Mouse (Mus musculus): ENCODE measurements around the gene Sorcs2.

Sorcs2 gene

DNA sequence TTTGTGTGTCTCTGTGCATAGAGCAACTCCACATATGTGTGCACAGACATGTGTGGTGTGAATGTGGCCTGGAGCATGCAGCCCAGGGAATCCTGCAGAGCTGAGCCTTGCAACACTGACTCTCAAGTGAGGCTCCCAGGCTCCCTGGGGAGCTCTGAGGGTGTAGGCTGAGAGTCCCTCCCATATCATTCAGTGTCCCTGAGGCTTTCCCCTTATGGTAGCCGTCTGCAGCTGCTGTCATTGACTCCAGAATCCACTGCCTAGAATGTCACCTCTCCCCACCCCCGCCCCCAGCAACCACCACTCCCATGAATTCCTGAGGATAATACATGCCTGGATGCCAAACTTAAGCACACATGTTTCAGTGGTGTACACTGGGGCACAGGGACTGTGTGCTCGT is 269.4 kb downstream of the Sorcs2 start:
- DNase-seq (ENCODE audit: low spot score): no peak

GRCm38 (mm10) chr5:36124993-36125392 is 272.9 kb downstream of the Sorcs2 start:
- no peak for DNase-seq (ENCODE audit: low spot score)

- DNase-seq (ENCODE audit: low spot score): no peak
Observed at GRCm38 (mm10) chr5:36122987-36123386, 275.0 kb downstream of the Sorcs2 start.

GRCm38 (mm10) chr5:36120931-36121341 is 277.0 kb downstream of the Sorcs2 start:
- peak; percentile 78 for DNase-seq (ENCODE audit: low spot score)

DNA sequence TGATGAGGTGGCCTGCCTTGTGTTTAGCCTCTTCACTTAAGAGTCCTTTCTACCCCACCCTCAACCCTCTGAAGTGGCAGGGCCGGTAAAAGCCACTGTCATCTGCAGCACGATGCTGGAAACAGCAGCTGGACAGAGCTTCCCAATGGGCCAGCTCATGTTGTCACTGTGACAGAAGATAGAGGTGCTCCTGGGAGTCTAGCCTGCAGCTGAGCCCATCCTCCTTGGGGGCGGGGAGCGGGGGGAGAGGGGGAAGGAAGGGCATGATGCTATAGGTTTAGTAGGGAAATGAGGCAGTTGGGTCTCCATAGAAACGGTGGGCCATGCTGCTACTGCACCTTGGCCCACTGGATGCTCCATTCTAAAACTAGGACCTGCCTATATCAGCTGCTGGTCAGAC is 279.9 kb downstream of the Sorcs2 start:
- DNase-seq (ENCODE audit: low spot score): no peak

DNA sequence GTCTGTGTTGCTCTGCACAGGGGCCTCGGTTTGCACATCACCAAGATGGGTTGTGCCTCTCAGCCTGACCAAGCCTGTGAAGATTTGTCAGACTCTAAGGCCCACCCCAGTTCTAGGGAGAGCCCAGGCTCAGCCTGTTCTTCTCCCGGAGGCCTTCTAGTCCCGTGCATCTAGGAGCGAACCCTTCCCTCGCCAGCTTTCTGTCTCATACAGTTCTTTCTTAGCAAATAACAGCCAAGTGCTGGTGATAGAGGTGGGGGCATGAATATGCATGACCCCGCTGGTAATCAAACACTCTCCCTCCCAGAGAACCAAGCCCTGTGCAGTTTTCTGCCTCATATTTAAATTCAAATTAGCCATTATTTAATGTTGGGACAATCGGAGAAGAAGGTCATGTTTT is 282.4 kb downstream of the Sorcs2 start:
- no peak for DNase-seq (ENCODE audit: low spot score)

DNA sequence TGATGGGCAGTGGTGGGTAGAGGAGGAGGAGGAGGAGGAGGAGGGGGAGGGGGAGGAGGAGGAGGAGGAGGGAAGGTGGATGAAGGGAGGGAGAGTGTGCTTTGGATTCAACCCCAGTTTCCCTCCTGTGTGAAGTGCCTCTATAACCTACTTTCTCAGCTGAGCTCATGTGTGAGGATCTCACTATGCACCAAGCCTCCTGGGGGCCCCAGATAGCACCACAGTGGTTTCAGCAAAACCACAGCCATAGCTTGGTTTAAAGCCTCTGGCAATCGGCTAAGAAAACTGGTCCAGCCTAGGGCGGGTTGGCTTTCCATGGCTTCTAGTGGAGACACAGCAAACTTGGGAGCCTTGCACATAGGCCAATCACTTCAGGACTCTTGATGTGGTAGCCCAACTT is 284.2 kb downstream of the Sorcs2 start:
- DNase-seq (ENCODE audit: low spot score): no peak

GRCm38 (mm10) chr5:36112696-36113095 is 285.2 kb downstream of the Sorcs2 start:
- DNase-seq (ENCODE audit: low spot score): no peak

GRCm38 (mm10) chr5:36111516-36111915 is 286.4 kb downstream of the Sorcs2 start:
- DNase-seq (ENCODE audit: low spot score): no peak

- no peak for DNase-seq (ENCODE audit: low spot score)
Observed at GRCm38 (mm10) chr5:36108339-36108887, 289.5 kb downstream of the Sorcs2 start.

GRCm38 (mm10) chr5:36103483-36103882 is 294.5 kb downstream of the Sorcs2 start:
- DNase-seq (ENCODE audit: low spot score): no peak

DNA sequence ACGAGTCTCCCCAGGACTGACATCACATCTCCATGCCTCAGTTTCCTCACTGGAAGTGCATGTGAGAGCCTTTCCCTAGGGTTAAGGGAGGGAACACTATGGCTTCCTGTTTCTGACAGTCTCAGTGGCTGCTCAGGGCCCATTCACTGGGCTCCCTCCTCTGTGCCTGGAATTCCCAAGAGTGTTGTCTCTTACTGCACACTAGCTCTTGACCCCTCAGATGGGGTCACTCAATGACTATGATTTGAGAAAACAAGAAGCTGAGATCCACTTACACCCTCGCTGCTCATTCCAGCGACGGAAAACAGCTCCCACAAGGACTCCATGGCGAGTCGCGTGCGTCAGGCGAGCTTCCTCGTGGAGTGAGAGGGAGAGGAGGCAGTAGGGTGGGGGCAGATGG is 296.8 kb downstream of the Sorcs2 start:
- no peak for DNase-seq (ENCODE audit: low spot score)

DNA sequence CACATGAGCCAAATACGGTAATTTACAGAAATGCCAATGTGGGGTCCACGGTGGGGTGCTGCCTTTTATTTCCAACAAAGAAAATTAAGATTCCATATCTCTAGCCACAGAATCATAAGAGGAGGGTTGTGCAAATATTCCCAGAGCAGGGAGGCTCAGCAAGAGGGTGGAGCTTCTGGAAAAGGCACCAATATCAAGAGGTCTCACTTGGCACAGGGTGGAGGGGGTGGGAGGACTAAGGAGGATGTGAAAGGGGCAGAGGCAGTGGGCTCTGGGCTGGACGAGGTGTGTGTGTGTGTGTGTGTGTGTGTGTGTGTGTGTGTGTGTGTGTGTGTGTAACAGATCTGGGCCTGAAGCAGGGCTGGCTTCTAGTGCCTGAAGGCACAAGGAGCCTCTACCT is 297.5 kb downstream of the Sorcs2 start:
- DNase-seq (ENCODE audit: low spot score): no peak

DNA sequence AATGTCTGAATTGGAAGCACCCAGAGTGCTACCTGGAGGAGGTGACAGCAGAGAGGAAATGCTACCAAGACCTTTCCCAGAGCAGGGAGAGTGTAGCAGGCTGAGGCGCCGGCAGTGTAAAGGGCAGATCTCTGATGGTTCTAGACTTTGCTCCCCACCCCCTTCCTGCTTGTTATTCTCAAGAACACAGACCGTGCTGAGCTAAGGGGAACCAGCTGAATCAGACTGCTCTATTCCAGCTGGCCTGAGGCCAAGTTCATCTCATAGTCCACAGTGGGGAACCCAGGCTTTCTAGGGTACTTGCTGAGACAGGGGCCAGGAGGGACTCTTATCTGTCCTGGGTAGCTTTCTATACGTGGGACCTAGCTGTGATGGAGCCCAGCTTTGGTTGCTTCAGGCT is 298.3 kb downstream of the Sorcs2 start:
- DNase-seq (ENCODE audit: low spot score): no peak

- no peak for DNase-seq (ENCODE audit: low spot score)
Observed at GRCm38 (mm10) chr5:36096046-36096445, 301.9 kb downstream of the Sorcs2 start.

DNA sequence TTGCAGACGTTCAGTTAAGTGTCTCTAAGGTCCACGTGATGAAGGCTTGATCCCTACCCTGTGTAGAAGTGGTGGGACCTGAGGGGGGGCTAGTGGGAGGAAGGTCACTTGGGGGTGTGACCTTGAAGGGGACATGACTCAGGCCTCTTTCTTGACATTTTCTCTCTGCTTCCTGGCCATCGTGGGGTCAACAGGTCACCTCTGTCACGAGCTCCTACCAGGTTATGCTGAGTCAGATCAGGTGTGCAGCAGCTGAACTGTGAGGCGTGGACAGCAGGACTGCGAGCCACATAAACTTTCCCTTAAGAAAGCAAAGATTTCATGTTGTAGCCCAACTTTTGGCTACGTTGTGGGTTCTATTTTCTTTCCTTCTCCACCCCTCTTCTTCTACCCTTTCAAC is 307.9 kb downstream of the Sorcs2 start:
- no peak for DNase-seq (ENCODE audit: low spot score)

- no peak for DNase-seq (ENCODE audit: low spot score)
Observed at GRCm38 (mm10) chr5:36089243-36089642, 308.7 kb downstream of the Sorcs2 start.

DNA sequence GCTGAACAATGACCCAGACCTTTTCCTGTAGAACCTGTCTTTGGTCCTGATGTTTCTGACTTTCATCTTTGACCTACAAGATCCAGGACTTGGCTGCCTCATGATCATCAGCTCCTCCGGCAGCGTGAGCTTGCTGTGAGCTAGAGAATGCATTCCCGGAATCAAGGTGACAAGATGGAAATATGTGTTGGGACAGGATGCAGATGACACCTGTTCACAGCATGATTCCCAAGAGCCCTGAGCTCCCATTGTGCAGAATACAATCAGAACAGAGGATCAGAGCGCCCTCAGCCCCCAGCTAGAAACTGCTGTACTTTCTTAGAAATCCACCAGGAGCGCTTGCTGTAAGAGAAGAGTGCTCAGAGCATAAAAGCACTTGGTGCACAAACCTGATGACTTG is 311.0 kb downstream of the Sorcs2 start:
- DNase-seq (ENCODE audit: low spot score): no peak

GRCm38 (mm10) chr5:36085621-36086020 is 312.3 kb downstream of the Sorcs2 start:
- DNase-seq (ENCODE audit: low spot score): no peak

- no peak for DNase-seq (ENCODE audit: low spot score)
Observed at GRCm38 (mm10) chr5:36083869-36084565, 313.9 kb downstream of the Sorcs2 start.

- no peak for DNase-seq (ENCODE audit: low spot score)
Observed at GRCm38 (mm10) chr5:36081021-36081420, 316.9 kb downstream of the Sorcs2 start.

- DNase-seq (ENCODE audit: low spot score): no peak
Observed at GRCm38 (mm10) chr5:36075172-36076074, 322.5 kb downstream of the Sorcs2 start.
